Mouse (Mus musculus) kidney, adult 11 months (tissue): ENCODE results near the gene Meis2.

Source experiments
- DNase-seq: peaks from one replicate; pipeline ENCODE4 v3.0.0; 2022

The Meis2 gene

GRCm38 (mm10) chr2:115854007-115854827, 211.4 kb downstream of the Meis2 start:
- no peak for DNase-seq

- DNase-seq = no peak
Measured at GRCm38 (mm10) chr2:115853221-115853620, 212.4 kb downstream of the Meis2 start.

- DNase-seq = peak; percentile 51
Measured at GRCm38 (mm10) chr2:115852615-115853014, 213.0 kb downstream of the Meis2 start.

- DNase-seq = no peak
Measured at GRCm38 (mm10) chr2:115852109-115852508, 213.5 kb downstream of the Meis2 start.

GRCm38 (mm10) chr2:115850961-115851360, 214.7 kb downstream of the Meis2 start:
- DNase-seq = no peak

GRCm38 (mm10) chr2:115842821-115843220, 222.8 kb downstream of the Meis2 start:
- no peak for DNase-seq

- DNase-seq = no peak
Measured at GRCm38 (mm10) chr2:115836034-115836433, 229.6 kb downstream of the Meis2 start.

- DNase-seq = no peak
Measured at GRCm38 (mm10) chr2:115822361-115822760, 243.3 kb downstream of the Meis2 start.

- DNase-seq = no peak
Measured at GRCm38 (mm10) chr2:115817959-115818358, 247.7 kb downstream of the Meis2 start.

- DNase-seq = no peak
Measured at GRCm38 (mm10) chr2:115813721-115814120, 251.9 kb downstream of the Meis2 start.

GRCm38 (mm10) chr2:115813316-115813715, 252.3 kb downstream of the Meis2 start:
- no peak for DNase-seq
